Mouse (Mus musculus) layer of hippocampus, adult 9-11 months (tissue): ENCODE measurements at regions not wholly inside any gene's neighbourhood (a gene's known extent, or its start where the extent isn't known, plus 50 kb on each side); places are given as distances from the start of the nearest gene placed in this dataset.

Experiments used
- DNase-seq: peaks from one replicate; pipeline ENCODE4 v3.0.0; 2022

DNA sequence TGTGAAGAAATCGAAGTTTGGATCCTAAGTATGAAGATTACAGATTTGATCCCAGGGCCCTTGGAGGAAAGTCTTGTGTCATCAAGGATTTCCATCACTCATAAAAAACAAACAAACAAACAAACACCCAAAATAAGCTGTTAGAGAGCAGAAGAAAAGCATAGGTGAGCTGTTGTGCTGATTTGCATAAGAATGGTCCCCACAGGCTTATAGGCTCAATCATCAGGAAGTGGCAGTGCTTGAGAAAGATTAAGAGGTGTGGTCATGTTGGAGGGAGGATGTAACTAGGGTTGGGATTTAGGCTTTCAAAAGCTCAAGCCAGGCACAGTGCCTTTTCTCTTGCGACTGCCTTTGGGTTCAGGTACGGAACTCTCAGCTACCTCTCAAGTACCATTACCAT is 205.1 kb downstream of the Gm10260 start:
- DNase-seq = no peak

DNA sequence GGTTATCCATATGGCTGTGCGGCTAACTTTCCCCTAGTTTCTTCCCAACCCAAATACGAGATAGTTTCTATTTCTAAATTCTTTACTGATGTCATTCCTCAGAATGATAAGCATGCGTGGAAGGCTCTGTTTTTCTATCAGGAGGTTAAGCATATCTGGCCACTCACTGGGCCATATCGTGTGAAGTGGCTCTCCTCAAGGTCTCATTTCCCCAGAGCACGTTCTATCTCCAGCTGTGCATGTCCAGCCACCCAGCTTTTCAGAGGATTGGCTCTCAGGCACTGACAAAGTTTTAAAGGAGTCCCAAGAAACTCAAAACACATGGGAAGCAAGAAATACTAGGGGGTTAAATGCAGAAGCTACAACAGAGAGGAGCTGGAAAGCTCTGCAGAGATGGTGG is 205.8 kb downstream of the Gm10260 start:
- no peak for DNase-seq

GRCm38 (mm10) chr13:97552236-97552635 is 208.2 kb downstream of the Gm10260 start:
- no peak for DNase-seq

- DNase-seq = no peak
Observed at GRCm38 (mm10) chr13:97550880-97551279, 209.6 kb downstream of the Gm10260 start.

GRCm38 (mm10) chr13:97550172-97550571 is 210.3 kb downstream of the Gm10260 start:
- peak; percentile 75 for DNase-seq

GRCm38 (mm10) chr13:97549384-97549783 is 211.0 kb downstream of the Gm10260 start:
- DNase-seq = no peak

- DNase-seq = peak; percentile 66
Observed at GRCm38 (mm10) chr13:97548527-97548977, 211.9 kb downstream of the Gm10260 start.

DNA sequence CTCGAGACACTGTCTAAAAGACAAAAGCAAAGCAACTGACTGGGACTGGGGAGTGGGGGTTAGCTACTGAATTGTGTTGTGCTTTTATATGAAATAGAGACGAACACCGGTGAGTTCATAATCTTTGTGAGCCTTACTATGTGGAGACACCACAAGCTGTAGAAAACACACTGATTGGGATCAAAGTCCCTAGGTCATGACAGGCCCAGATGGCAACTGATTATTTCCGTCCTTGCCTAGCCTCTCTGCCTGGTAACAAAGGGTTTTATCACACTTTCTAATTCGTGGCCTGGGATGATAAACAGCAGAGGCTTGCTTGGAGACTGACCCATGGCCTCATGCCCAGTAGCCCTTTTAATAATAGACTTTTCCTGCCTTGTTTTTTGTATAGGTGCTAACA is 213.5 kb downstream of the Gm10260 start:
- no peak for DNase-seq

DNA sequence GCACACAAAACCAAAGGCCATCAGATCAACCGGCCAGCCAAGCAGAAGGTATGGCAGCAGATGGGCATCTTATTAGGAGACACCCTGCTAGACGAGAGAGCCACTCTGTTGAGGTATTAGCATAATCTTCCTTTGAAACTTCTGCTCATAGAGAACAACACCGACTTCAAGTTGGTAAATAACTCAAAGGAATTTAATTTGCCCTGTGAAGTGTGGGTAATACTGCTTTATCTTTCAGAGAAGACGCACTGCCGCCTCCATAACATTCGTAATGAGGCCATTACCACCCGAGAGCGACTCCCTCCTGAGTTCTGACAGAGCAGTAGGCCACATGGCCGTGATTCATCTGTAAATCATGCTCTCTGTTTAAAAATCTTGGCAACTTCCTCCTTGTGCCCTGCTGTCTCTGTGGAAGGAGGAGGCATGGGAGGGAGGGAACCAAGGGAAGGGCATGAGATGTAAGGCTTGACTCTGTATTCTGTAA is 214.4 kb downstream of the Gm10260 start:
- DNase-seq = peak; percentile 78

DNA sequence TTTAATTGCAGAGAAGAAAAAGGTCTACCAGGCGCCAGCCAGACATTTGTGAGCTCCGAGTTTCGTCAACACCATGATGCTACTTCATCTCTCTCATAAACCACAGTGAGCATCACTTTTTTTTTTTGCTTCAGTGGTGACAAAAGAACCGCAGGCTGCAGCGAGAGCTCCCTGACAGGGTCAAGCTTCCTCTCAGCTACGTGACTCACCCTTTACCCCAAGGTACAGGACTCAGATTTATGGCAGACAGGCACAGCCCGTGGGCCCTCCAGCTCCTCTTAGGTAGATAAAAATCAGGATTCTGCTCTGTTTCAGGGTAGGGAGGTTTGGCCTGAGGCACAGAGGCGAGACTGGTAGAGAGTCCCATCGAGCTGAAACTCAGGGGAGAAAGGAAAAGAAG is 220.7 kb downstream of the Gm10260 start:
- no peak for DNase-seq

GRCm38 (mm10) chr13:97538441-97538840 is 222.0 kb downstream of the Gm10260 start:
- DNase-seq = no peak

GRCm38 (mm10) chr13:97537686-97538085 is 222.7 kb downstream of the Gm10260 start:
- DNase-seq = peak; percentile 81

- peak; percentile 88 for DNase-seq
Observed at GRCm38 (mm10) chr13:97537206-97537605, 223.2 kb downstream of the Gm10260 start.

DNA sequence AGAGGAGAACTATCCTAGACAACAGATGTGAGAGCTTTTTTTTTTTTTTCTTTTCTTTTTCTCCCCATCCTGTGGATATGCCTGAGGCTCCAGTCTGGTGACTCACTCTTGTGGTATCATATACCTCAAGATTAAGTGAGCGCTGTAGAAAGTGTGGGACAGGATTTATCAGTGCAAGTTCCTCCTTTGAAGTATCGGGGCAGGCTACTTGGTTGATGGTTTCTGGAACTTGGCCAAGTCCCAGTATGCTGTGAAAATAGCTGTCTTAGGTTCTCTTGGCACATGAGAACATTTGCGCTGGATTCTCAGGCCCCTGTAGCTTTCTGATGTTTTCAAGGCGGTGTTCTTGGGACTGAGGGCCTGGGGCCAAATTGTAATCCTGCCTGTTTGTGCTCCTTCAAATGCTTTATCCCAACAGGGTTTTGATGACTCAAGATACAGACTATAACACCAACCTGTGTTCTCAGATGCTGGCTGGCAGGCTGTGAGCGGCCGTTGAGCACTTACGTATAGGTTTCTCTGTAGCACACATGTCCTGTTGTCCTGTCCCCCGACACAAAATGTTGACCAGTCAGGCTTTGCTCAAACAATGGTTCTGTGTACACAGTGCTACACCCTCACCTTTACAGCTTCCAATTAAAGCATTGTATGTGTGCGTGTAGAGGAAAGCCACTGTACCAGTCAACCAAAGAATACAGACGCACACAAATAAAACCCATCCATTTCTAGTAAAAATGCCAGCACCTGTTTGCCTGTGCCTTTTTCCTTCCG is 226.4 kb downstream of the Gm10260 start:
- no peak for DNase-seq

DNA sequence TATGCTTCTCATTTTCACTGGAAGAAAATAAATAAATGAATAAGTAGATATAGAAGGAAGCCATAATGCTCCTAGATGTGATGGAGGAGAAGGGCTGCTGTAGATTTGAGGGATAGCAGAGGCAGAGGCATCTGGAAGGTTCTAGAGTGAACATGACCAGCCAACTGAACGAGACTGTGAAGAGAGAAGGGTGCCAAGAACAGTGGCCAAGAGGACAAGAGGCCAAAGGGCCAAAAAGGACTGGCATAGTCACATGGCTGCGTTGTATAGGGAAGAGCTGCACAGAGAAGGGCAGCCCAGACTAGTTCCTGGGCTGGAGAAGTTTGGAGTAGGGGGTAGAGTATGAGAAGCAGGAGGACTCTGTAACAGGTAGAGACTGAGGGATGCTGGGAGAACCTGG is 229.3 kb downstream of the Gm10260 start:
- DNase-seq = no peak

DNA sequence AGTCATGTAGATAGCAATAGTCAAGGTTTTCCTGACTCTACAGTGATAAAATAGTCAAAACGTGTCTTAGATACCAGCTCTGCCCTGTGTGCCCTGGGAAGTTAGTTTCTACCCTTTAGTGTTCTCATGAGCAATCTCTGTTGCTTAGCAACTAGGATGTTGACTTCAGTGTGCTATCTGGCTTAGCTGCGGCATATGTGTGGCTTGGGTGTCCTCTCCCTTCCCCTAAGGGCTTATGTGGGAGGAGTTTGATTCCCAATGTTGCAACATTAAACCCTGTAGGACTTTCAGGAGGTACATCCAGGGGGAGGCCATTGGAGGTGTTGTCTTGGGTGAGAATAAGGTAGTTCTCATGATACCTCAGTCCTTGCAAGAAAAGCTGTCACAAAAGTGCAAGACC is 229.9 kb downstream of the Gm10260 start:
- DNase-seq = no peak

DNA sequence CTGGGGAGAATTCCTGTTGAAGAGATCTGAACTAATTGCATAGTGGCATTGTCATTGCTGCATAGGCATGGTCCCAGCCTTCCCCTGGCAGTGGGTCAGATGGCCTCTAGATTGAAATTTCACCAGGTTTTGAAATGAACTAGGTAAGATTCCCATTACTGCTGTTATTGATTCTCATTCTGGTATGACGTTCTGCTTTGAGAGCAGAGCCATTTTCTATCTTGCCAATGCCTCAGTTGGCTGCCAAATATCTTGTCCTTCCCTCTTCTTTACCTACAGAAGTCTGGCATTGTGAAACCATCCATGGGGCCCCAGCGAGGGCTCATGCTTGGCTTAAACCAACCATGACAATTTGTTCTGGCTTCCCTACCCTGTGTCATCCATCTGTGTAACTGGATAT is 232.5 kb downstream of the Gm10260 start:
- DNase-seq = no peak

DNA sequence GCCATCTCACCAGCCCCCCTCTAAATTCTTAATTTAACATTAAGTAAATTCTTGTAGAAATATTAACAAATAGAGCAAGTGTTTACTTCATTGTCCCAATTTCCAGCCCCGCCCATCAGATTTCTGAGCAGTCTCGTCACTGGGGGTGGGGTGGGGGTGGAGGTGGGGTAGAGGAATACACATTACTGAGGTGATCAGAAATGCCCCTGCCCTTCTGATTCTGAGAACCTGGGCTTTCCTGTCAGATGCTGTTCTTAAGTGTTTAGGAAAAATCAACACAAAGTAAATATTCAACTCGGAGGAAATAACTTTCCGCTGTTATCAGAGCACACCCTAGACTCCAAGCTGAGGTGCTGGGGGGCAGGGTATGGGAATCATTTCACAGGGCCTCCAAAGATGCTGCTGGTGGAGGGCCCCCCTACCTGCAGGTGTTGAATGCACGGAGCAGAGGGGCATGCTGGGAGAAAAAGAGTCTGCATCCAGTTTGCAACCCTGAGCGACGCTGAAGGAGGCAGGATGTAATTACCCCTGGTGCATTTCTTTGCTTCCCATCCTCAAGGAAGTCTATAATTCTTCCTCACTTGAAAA is 235.5 kb downstream of the Gm10260 start:
- no peak for DNase-seq

DNA sequence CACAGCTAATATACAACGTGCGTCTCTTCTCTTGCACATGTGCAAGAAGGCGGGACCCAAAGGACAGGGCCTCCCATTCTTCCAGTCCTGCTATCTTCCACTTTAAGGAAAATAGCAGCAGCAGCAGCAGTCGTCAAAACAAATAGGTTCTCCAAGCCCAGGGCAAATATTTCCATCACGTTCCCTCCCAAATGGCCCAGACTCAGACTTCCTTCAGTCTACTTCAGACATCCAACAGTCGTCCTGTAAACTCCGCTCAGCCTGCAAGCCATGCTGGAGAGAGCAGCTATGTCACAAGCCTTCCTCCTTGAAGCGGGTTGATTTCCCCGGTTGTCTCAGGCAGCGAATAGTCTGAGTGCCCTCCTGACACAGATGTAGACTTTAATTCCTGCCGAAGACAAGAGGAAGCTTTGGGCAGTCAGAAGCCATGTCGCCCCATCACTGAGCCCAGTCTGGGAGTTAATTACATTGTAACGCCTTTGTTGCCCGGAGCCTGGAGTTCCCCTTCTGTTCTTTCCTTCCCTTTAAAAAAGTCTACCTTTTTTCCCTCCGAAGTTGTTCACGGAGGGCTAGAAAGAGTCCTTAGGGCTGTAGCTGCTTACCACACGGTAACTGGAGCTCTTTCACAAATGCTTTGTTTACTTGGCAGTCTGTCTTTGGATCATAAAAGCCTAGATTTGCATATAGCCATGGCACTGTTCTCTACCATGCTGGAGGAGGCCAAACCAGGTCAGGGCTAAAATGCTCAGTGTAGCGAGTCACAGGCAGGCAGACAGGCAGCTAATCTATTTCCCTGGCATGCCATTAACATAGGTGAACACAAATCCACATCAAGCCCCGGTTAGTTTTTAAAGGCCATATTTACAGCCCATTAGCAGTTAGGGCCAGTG is 236.7 kb downstream of the Gm10260 start:
- DNase-seq = no peak

DNA sequence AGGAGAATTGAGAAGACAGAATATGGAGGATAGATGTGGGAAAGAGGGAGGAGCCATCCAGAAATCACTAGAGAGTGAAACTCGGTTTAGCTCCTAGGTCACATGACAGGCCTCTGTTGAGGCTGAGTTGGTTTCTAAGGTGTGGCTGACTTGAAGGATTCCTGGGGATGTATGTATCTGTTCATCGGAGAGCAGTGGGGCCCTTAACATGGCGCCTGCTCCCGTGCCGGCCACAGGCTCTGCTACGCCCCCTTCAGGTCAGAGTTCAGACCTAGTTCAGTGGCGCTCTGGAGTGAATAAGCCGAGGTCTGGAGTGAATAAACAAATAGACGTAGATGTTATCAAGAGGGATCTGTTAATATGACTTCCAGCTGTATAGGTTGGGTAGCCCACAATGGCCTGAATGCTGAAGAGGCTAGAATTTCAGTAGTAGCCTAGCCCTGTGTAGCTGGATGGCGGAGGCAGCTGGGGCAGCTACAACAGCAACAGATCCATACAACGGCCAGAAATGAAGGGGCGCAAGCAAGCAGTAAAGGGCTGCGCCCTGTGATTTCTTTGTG is 239.4 kb downstream of the Gm10260 start:
- DNase-seq = no peak

DNA sequence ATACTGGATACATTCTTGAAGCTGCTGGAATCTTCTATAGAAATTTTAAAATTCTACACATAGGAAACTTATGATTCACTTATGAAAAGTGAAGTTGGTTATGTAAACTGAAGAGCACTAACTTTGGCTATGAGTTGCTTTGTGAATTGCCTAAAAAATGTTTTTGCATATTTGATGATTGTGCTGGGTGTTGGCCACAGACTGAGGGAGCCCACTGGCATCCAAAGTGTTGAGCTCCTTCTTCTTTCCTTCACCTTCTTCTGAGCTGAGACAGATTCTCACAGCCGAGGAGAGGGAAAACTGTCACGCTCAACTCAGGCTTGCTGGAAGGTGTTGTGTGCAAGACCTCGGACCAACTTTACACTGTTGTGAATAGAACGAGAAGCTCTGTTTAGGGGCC is 243.7 kb downstream of the Gm10260 start:
- DNase-seq = no peak

- no peak for DNase-seq
Observed at GRCm38 (mm10) chr13:97514421-97515066, 245.9 kb downstream of the Gm10260 start.

GRCm38 (mm10) chr13:97512521-97512920 is 247.9 kb downstream of the Gm10260 start:
- no peak for DNase-seq
